Mouse (Mus musculus): ENCODE results near the gene Foxe3. TPM values are rescaled to one million over a fixed set of nuclear protein-coding genes. Genes with fewer than 3 reads are reported as not detected.
"Not testable (repeated sequence)": the region's sequence is repeated elsewhere in the genome, so short reads cannot be mapped to it uniquely, and the experiment has no call there.

The Foxe3 gene
- total RNA-seq (2021) = not detected
- long read RNA-seq, experiment 1 = 0 reads
- long read RNA-seq, experiment 2 = 0 reads

- no peak for DNase-seq (ENCODE audit: low spot score in 2 of 2)
Measured at GRCm38 (mm10) chr4:114925917-114926312, at the start of gene Foxe3. TSS of gene Foxe3 (minus strand) at chr4:114926013.

GRCm38 (mm10) chr4:114973229-114973740 is 47.5 kb upstream of the Foxe3 start:
- DNase-seq (ENCODE audit: low spot score in 2 of 2) = no peak

GRCm38 (mm10) chr4:114970736-114971135 is 44.9 kb upstream of the Foxe3 start:
- DNase-seq (ENCODE audit: low spot score in 2 of 2) = no peak

- not testable (repeated sequence) for DNase-seq (ENCODE audit: low spot score in 2 of 2)
Measured at GRCm38 (mm10) chr4:114960881-114961280, 35.1 kb upstream of the Foxe3 start.

- no peak for DNase-seq (ENCODE audit: low spot score in 2 of 2)
Measured at GRCm38 (mm10) chr4:114959533-114959932, 33.7 kb upstream of the Foxe3 start.

- DNase-seq (ENCODE audit: low spot score in 2 of 2) = no peak
Measured at GRCm38 (mm10) chr4:114958786-114959185, 33.0 kb upstream of the Foxe3 start.

GRCm38 (mm10) chr4:114958231-114958630 is 32.4 kb upstream of the Foxe3 start:
- DNase-seq (ENCODE audit: low spot score in 2 of 2) = peak in 1 of 2 experiments; percentile 57

GRCm38 (mm10) chr4:114957403-114957802 is 31.6 kb upstream of the Foxe3 start:
- DNase-seq (ENCODE audit: low spot score in 2 of 2) = no peak

GRCm38 (mm10) chr4:114953172-114953571 is 27.4 kb upstream of the Foxe3 start:
- no peak for DNase-seq (ENCODE audit: low spot score in 2 of 2)

GRCm38 (mm10) chr4:114947852-114948481 is 22.2 kb upstream of the Foxe3 start:
- no peak for DNase-seq (ENCODE audit: low spot score in 2 of 2)

GRCm38 (mm10) chr4:114947395-114947794 is 21.6 kb upstream of the Foxe3 start:
- peak; percentile 86 to 92 for DNase-seq (ENCODE audit: low spot score in 2 of 2)

GRCm38 (mm10) chr4:114946416-114946815 is 20.6 kb upstream of the Foxe3 start:
- DNase-seq (ENCODE audit: low spot score in 2 of 2) = no peak

- DNase-seq (ENCODE audit: low spot score in 2 of 2) = no peak
Measured at GRCm38 (mm10) chr4:114945021-114945420, 19.2 kb upstream of the Foxe3 start.

GRCm38 (mm10) chr4:114942583-114942982 is 16.8 kb upstream of the Foxe3 start:
- no peak for DNase-seq (ENCODE audit: low spot score in 2 of 2)

- DNase-seq (ENCODE audit: low spot score in 2 of 2) = no peak
Measured at GRCm38 (mm10) chr4:114942112-114942511, 16.3 kb upstream of the Foxe3 start.

GRCm38 (mm10) chr4:114941311-114941710 is 15.5 kb upstream of the Foxe3 start:
- no peak for DNase-seq (ENCODE audit: low spot score in 2 of 2)

- no peak for DNase-seq (ENCODE audit: low spot score in 2 of 2)
Measured at GRCm38 (mm10) chr4:114938248-114938647, 12.4 kb upstream of the Foxe3 start.

GRCm38 (mm10) chr4:114937459-114938047 is 11.7 kb upstream of the Foxe3 start:
- no peak for DNase-seq (ENCODE audit: low spot score in 2 of 2)

GRCm38 (mm10) chr4:114934188-114934587 is 8.4 kb upstream of the Foxe3 start:
- DNase-seq (ENCODE audit: low spot score in 2 of 2) = no peak

- no peak for DNase-seq (ENCODE audit: low spot score in 2 of 2)
Measured at GRCm38 (mm10) chr4:114932747-114933146, 6.9 kb upstream of the Foxe3 start.

- no peak for DNase-seq (ENCODE audit: low spot score in 2 of 2)
Measured at GRCm38 (mm10) chr4:114929155-114929554, 3.3 kb upstream of the Foxe3 start.
